Mouse (Mus musculus) MEL (cell line): ENCODE measurements around the gene Cbx5.

Source experiments
- CHD2 ChIP-seq: IDR thresholded peaks from 2 replicates; pipeline ENCODE4 v1.6.1; 2011; ENCODE audit warnings: low read length, improper control_type of control experiment
- CTCF ChIP-seq, 3 experiments: IDR thresholded peaks in 2 of 3; conservative IDR thresholded peaks in 1 of 3; 2 replicates each; pipeline ENCODE4 v1.5.1; 2011 to 2012; ENCODE audit warnings: low read length in 3 of 3, low read depth in 2 of 3, mild to moderate bottlenecking in 2 of 3, improper control_type of control experiment in 1 of 3, inconsistent platforms in 1 of 3, mixed read lengths in 1 of 3, moderate library complexity in 1 of 3; ENCODE audit not compliant: control insufficient read depth in 1 of 3, insufficient read depth in 1 of 3, poor library complexity in 1 of 3, severe bottlenecking in 1 of 3
- E2F4 ChIP-seq: IDR thresholded peaks from 2 replicates; pipeline ENCODE4 v1.6.1; 2011; ENCODE audit warnings: low read depth, low read length, improper control_type of control experiment, borderline replicate concordance
- EP300 ChIP-seq, 2 experiments: IDR thresholded peaks; 2 replicates each; pipeline ENCODE4 v1.6.1; 2011; ENCODE audit warnings: improper control_type of control experiment in 2 of 2, low read length in 2 of 2, low read depth in 1 of 2, mild to moderate bottlenecking in 1 of 2
- GATA1 ChIP-seq: IDR thresholded peaks from 2 replicates; pipeline ENCODE4 v1.6.1; 2011; ENCODE audit warnings: low read depth, low read length, improper control_type of control experiment
- HCFC1 ChIP-seq: IDR thresholded peaks from 2 replicates; pipeline ENCODE4 v1.6.1; 2012; ENCODE audit warnings: low read depth, mild to moderate bottlenecking, inconsistent platforms, low read length, improper control_type of control experiment, moderate library complexity
- MAX ChIP-seq: IDR thresholded peaks from 2 replicates; pipeline ENCODE4 v1.6.1; 2011; ENCODE audit warnings: low read length, improper control_type of control experiment
- MXI1 ChIP-seq: IDR thresholded peaks from 2 replicates; pipeline ENCODE4 v1.6.1; 2011; ENCODE audit warnings: mild to moderate bottlenecking, low read depth, low read length, improper control_type of control experiment
- NRF1 ChIP-seq: IDR thresholded peaks from 2 replicates; pipeline ENCODE4 v1.6.1; 2014; ENCODE audit warnings: low read depth, mild to moderate bottlenecking, inconsistent platforms, low read length, improper control_type of control experiment, moderate library complexity; ENCODE audit not compliant: poor library complexity, insufficient read depth, severe bottlenecking
- POLR2A ChIP-seq, 2 experiments: IDR thresholded peaks; 2 replicates each; pipeline ENCODE4 v1.6.1; 2011 to 2012; ENCODE audit warnings: low read length in 2 of 2, mild to moderate bottlenecking in 2 of 2, control low read depth in 1 of 2, improper control_type of control experiment in 1 of 2, low read depth in 1 of 2, moderate library complexity in 1 of 2; ENCODE audit not compliant: control insufficient read depth in 1 of 2, insufficient read depth in 1 of 2, poor library complexity in 1 of 2
- TBP ChIP-seq: IDR thresholded peaks from 2 replicates; pipeline ENCODE4 v1.8.0; 2011; ENCODE audit warnings: low read depth, low read length, improper control_type of control experiment
- TCF12 ChIP-seq: IDR thresholded peaks from 2 replicates; pipeline ENCODE4 v1.6.1; 2014; ENCODE audit warnings: low read depth, mild to moderate bottlenecking, inconsistent platforms, low read length, improper control_type of control experiment, moderate library complexity
- USF1 ChIP-seq: IDR thresholded peaks from 2 replicates; pipeline ENCODE4 v1.6.1; 2014; ENCODE audit warnings: low read depth, mild to moderate bottlenecking, inconsistent platforms, low read length, improper control_type of control experiment, moderate library complexity
- ZKSCAN1 ChIP-seq: IDR thresholded peaks from 2 replicates; pipeline ENCODE4 v1.6.1; 2012; ENCODE audit warnings: low read depth, mild to moderate bottlenecking, inconsistent platforms, low read length, improper control_type of control experiment, moderate library complexity

GRCm38 (mm10) chr15:103167786-103168185 is 71.8 kb downstream of the Cbx5 start:
- TF ChIP-seq MXI1 = no peak
- TF ChIP-seq TCF12 = no peak
- TF ChIP-seq POLR2A (IDR thresholded peaks at IDR 0.05; ENCODE audit: control insufficient read depth in 1 of 2, insufficient read depth in 1 of 2, low read depth in 1 of 2, low read length in 2 of 2, poor library complexity in 1 of 2) = no peak
- TF ChIP-seq CTCF (IDR thresholded peaks at IDR 0.05 in 2 of 3, conservative IDR thresholded peaks at IDR 0.05 in 1 of 3; ENCODE audit: control insufficient read depth in 1 of 3, insufficient read depth in 1 of 3, low read depth in 2 of 3, low read length in 3 of 3, poor library complexity in 1 of 3, severe bottlenecking in 1 of 3) = no peak
- no peak for TF ChIP-seq GATA1
- no peak for TF ChIP-seq MAX
- TF ChIP-seq ZKSCAN1 = no peak
- TF ChIP-seq EP300 (IDR thresholded peaks at IDR 0.05; ENCODE audit: low read depth in 1 of 2, low read length in 2 of 2) = no peak
- no peak for TF ChIP-seq NRF1
- TF ChIP-seq TBP = no peak
- no peak for TF ChIP-seq HCFC1
- TF ChIP-seq CHD2 = no peak
- no peak for TF ChIP-seq E2F4
- TF ChIP-seq USF1 = no peak
